Mouse (Mus musculus) CD4-positive naive resting alpha-beta T cell, adult 57 days (primary cell): ENCODE results near the gene Spata18. TPM values are rescaled to one million over a fixed set of nuclear protein-coding genes. Genes with fewer than 3 reads are reported as not detected.

ENCODE experiments used
- total RNA-seq: library from RNA; stranded (reverse); gene quantifications from one replicate; pipeline ENCODE4 v1.2.4, GENCODE M21; 2023

Spata18 gene
- not detected for total RNA-seq

GRCm38 (mm10) chr5:73651061-73651854 lies at the start of gene Spata18:
Gene Spata18, plus strand, starts transcription at chr5:73651379.

GRCm38 (mm10) chr5:73632291-73632690 lies 18.9 kb upstream of the Spata18 start, which contains the start of gene Lrrc66:
Gene Lrrc66, minus strand, starts transcription at chr5:73632526.

GRCm38 (mm10) chr5:73647261-73647900 lies 3.8 kb upstream of the Spata18 start, which contains the start of gene Sgcb:
Gene Sgcb, minus strand, starts transcription at chr5:73647790.

Other genes starting within 250 kb of the Spata18 start
- not detected for gene Cwh43, start 245.3 kb upstream of the Spata18 start, total RNA-seq
- gene Dcun1d4, start 170.4 kb upstream of the Spata18 start, total RNA-seq, result 14.0 TPM
- 1.3 TPM for gene Lrrc66, start 18.9 kb upstream of the Spata18 start, total RNA-seq
- 9.0 TPM for gene Sgcb, start 3.6 kb upstream of the Spata18 start, total RNA-seq